Mouse (Mus musculus) heart, postnatal 0 days (tissue): ENCODE data around the gene Ezh1. TPM values are rescaled to one million over a fixed set of nuclear protein-coding genes. Genes with fewer than 3 reads are reported as not detected.

Experiments used
- ATAC-seq: fragments of 200-750 bp; cut with Nextera tagmentation; 2 replicates; pipeline ENCODE4 v1.8.0; 2017; ENCODE audit warnings: low read depth, moderate number of reproducible peaks, moderate library complexity; ENCODE audit not compliant: insufficient read depth
- DNase-seq: peaks from one replicate; pipeline ENCODE4 v3.0.0-alpha.2; 2016; ENCODE audit warnings: low spot score
- H3K27ac ChIP-seq: fragments of 300-500 bp; sonication (generic); 2 replicates; pipeline ENCODE4 v1.5.1; 2014; ENCODE audit warnings: low read depth, mild to moderate bottlenecking
- H3K27me3 ChIP-seq: fragments of 300-500 bp; sonication (generic); 2 replicates; pipeline ENCODE4 v1.6.1; 2014; ENCODE audit warnings: low read length, mixed read lengths; ENCODE audit not compliant: control insufficient read depth, insufficient read depth
- H3K36me3 ChIP-seq: fragments of 300-500 bp; sonication (generic); replicated peaks from 2 replicates; pipeline ENCODE4 v1.6.1; 2014; ENCODE audit warnings: low read length, mixed read lengths; ENCODE audit not compliant: control insufficient read depth, insufficient read depth
- H3K4me1 ChIP-seq: fragments of 300-500 bp; sonication (generic); 2 replicates; pipeline ENCODE4 v1.6.1; 2014; ENCODE audit warnings: antibody characterized with exemption; ENCODE audit not compliant: control insufficient read depth, insufficient read depth
- H3K4me2 ChIP-seq: fragments of 300-500 bp; sonication (generic); 2 replicates; pipeline ENCODE4 v1.6.1; 2014; ENCODE audit warnings: low read depth, mild to moderate bottlenecking, low read length, moderate library complexity
- H3K4me3 ChIP-seq: fragments of 300-500 bp; sonication (generic); 2 replicates; pipeline ENCODE4 v1.5.1; 2014; ENCODE audit warnings: low read depth, low read length
- H3K9ac ChIP-seq: fragments of 300-500 bp; sonication (generic); replicated peaks from 2 replicates; pipeline ENCODE4 v1.6.1; 2014; ENCODE audit warnings: low read depth, low read length, mixed read lengths
- H3K9me3 ChIP-seq: fragments of 300-500 bp; sonication (generic); replicated peaks from 2 replicates; pipeline ENCODE4 v1.6.1; 2016; ENCODE audit warnings: low read length; ENCODE audit not compliant: control insufficient read depth
- CTCF ChIP-seq: IDR thresholded peaks from 2 replicates; pipeline ENCODE4 v1.5.1; 2016; ENCODE audit warnings: antibody characterized with exemption, control low read depth, low read depth
- EP300 ChIP-seq: IDR thresholded peaks from 2 replicates; pipeline ENCODE4 v1.6.1; 2016; ENCODE audit warnings: antibody characterized with exemption, low read depth
- WGBS: fragments of 180-500 bp; shearing (Covaris S2); extraction: QIAGEN DNeasy Blood & Tissue Kit; methylation state at CpG from one replicate; pipeline ENCODE4 v1.1.7; 2014; 5-methylcytosine and 5-hydroxymethylcytosine counted together
- polyA plus RNA-seq: library from polyadenylated mRNA; unstranded; fragments of >200 nt; fragmentation: Nextera tagmentation; extraction: Ambion mirVana; gene quantifications from 2 replicates; pipeline ENCODE4 v1.2.1, GENCODE M21; 2015
- total RNA-seq: library from RNA; depleted of rRNA; stranded (reverse); fragments of >200 nt; gene quantifications from 2 replicates; pipeline ENCODE4 v1.2.3, GENCODE M21; 2014; ENCODE audit warnings: low replicate concordance

Gene Ezh1
- total and polyA plus RNA-seq, 2 experiments from 2014 or later = 12.0 to 12.1 TPM

GRCm38 (mm10) chr11:101196175-101196574 lies 30.1 kb downstream of the Ezh1 start:
- no peak overlapping the region for H3K4me2 ChIP-seq
- H3K9me3 ChIP-seq = no peaks in the 10 kb centered on the region
- TF ChIP-seq CTCF (no peak), EP300 (no peak)
- H3K9ac ChIP-seq = no peak overlapping the region
- ATAC-seq = no peak
- H3K36me3 ChIP-seq = peaks cover 63% of the 10 kb centered on the region
- no peak overlapping the region for H3K27ac ChIP-seq
- H3K27me3 ChIP-seq = no peaks in the 10 kb centered on the region
- DNase-seq = no peak
- 88% methylated on average over 8 of the region's 8 CpGs for WGBS
- H3K4me3 ChIP-seq = no peak overlapping the region
- peaks cover 19% of the 10 kb centered on the region for H3K4me1 ChIP-seq

- no peaks in the 10 kb centered on the region for H3K9me3 ChIP-seq
- H3K27me3 ChIP-seq = no peaks in the 10 kb centered on the region
- DNase-seq = no peak
- no peak for TF ChIP-seq CTCF
- no peak for TF ChIP-seq EP300
- H3K36me3 ChIP-seq = peaks cover 58% of the 10 kb centered on the region
- no peak overlapping the region for H3K9ac ChIP-seq
- H3K4me2 ChIP-seq = no peak overlapping the region
- ATAC-seq = no peak
- H3K27ac ChIP-seq = no peak overlapping the region
- H3K4me1 ChIP-seq = peaks cover 25% of the 10 kb centered on the region
- 79% methylated on average over 8 of the region's 8 CpGs for WGBS
- no peak overlapping the region for H3K4me3 ChIP-seq
Observed at GRCm38 (mm10) chr11:101195571-101195970, 30.7 kb downstream of the Ezh1 start.

- ATAC-seq = no peak
Observed at GRCm38 (mm10) chr11:101195101-101195500, 31.2 kb downstream of the Ezh1 start.

GRCm38 (mm10) chr11:101194643-101195042 lies 31.6 kb downstream of the Ezh1 start:
- 72% methylated on average over 6 of the region's 6 CpGs for WGBS
- ATAC-seq (no peak), DNase-seq (no peak)
- TF ChIP-seq EP300 (no peak), CTCF (no peak)
- Histone ChIP-seq H3K27me3 (no peaks in the 10 kb centered on the region), H3K9ac (no peak overlapping the region), H3K27ac (no peak overlapping the region), H3K4me2 (no peak overlapping the region), H3K4me3 (no peak overlapping the region), H3K9me3 (no peaks in the 10 kb centered on the region), H3K4me1 (peaks cover 32% of the 10 kb centered on the region), H3K36me3 (peaks cover 49% of the 10 kb centered on the region)

More at GRCm38 (mm10) chr11:101195101-101195500, 31.2 kb downstream of the Ezh1 start:
- peaks cover 30% of the 10 kb centered on the region for H3K4me1 ChIP-seq
- peaks cover 54% of the 10 kb centered on the region for H3K36me3 ChIP-seq
- H3K27me3 ChIP-seq = no peaks in the 10 kb centered on the region
- no peak overlapping the region for H3K27ac ChIP-seq
- 53% methylated on average over 1 of the region's 1 CpGs for WGBS
- TF ChIP-seq EP300 = no peak
- TF ChIP-seq CTCF = no peak
- no peak for DNase-seq
- H3K4me2 ChIP-seq = no peak overlapping the region
- H3K4me3 ChIP-seq = no peak overlapping the region
- no peaks in the 10 kb centered on the region for H3K9me3 ChIP-seq
- H3K9ac ChIP-seq = no peak overlapping the region

- no peak overlapping the region for H3K4me3 ChIP-seq
- H3K9me3 ChIP-seq = no peaks in the 10 kb centered on the region
- H3K36me3 ChIP-seq = peaks cover 44% of the 10 kb centered on the region
- ATAC-seq (0 out of 2 replicates have a peak, but pooled peaks have one; percentile 15), DNase-seq (no peak)
- peaks cover 32% of the 10 kb centered on the region for H3K4me1 ChIP-seq
- no peaks in the 10 kb centered on the region for H3K27me3 ChIP-seq
- H3K4me2 ChIP-seq = no peak overlapping the region
- H3K27ac ChIP-seq = no peak overlapping the region
- TF ChIP-seq CTCF = no peak
- no peak for TF ChIP-seq EP300
- H3K9ac ChIP-seq = no peak overlapping the region
- 13% methylated on average over 5 of the region's 5 CpGs for WGBS
Observed at GRCm38 (mm10) chr11:101194137-101194536, 32.1 kb downstream of the Ezh1 start.

GRCm38 (mm10) chr11:101193076-101193475 lies 33.2 kb downstream of the Ezh1 start:
- TF ChIP-seq CTCF (no peak), EP300 (no peak)
- WGBS = 76% methylated on average over 7 of the region's 7 CpGs

More at GRCm38 (mm10) chr11:101193076-101193475, 33.2 kb downstream of the Ezh1 start:
- peaks cover 33% of the 10 kb centered on the region for H3K36me3 ChIP-seq
- DNase-seq (no peak), ATAC-seq (no peak)
- no peak overlapping the region for H3K27ac ChIP-seq
- H3K9ac ChIP-seq = no peak overlapping the region
- H3K4me2 ChIP-seq = no peak overlapping the region
- H3K9me3 ChIP-seq = no peaks in the 10 kb centered on the region
- H3K27me3 ChIP-seq = no peaks in the 10 kb centered on the region
- peaks cover 32% of the 10 kb centered on the region for H3K4me1 ChIP-seq
- H3K4me3 ChIP-seq = no peak overlapping the region
